Mouse (Mus musculus): ENCODE data around the gene Epc2. TPM values are rescaled to one million over a fixed set of nuclear protein-coding genes. Genes with fewer than 3 reads are reported as not detected.

Epc2 gene
- polyA plus RNA-seq, 1 experiment = not detected

GRCm38 (mm10) chr2:49600021-49600681, 148.9 kb downstream of the Epc2 start:
- H3K4me3 ChIP-seq (ENCODE audit: insufficient read depth, low read depth, low read length) = no peak overlapping the region
- WGBS = 63% methylated on average over 7 of the region's 7 CpGs

More at GRCm38 (mm10) chr2:49600021-49600681, 148.9 kb downstream of the Epc2 start:
- Histone ChIP-seq H3K27ac (ENCODE audit: insufficient read depth, low read depth, low read length) (no peak overlapping the region), H3K4me1 (ENCODE audit: control insufficient read depth, insufficient read depth, low read length) (no peaks in the 10 kb centered on the region)
- TF ChIP-seq POLR2A (IDR thresholded peaks at IDR 0.05; ENCODE audit: insufficient read depth, low read depth, low read length) (no peak), CTCF (IDR thresholded peaks at IDR 0.05; ENCODE audit: insufficient read depth, low read depth, low read length) (no peak)

Other genes starting within 250 kb of the Epc2 start
- not detected in 2 replicates for gene Kif5c, start 167.8 kb downstream of the Epc2 start, polyA plus RNA-seq (2012; ENCODE audit: insufficient read depth, insufficient read length, low replicate concordance, missing spikeins)